Mouse (Mus musculus) left cerebral cortex, adult 8-10 months (tissue): ENCODE data around the gene Slc24a5. TPM values are rescaled to one million over a fixed set of nuclear protein-coding genes. Genes with fewer than 3 reads are reported as not detected.
"Not testable (repeated sequence)": the region's sequence is repeated elsewhere in the genome, so short reads cannot be mapped to it uniquely, and the experiment has no call there.

Experiments
- DNase-seq, 2 experiments: peaks; one replicate each; pipeline ENCODE4 v3.0.0; 2022; ENCODE audit warnings: low spot score in 2 of 2
- total RNA-seq, 4 experiments: library from RNA; stranded (reverse); gene quantifications; 2 replicates each; pipeline ENCODE4 v1.2.4; 2022

Slc24a5 gene
- total RNA-seq: under 1 TPM in 3 of 4 experiments, not detected in 1; 0.25 to 0.76 (median 0.42) TPM

- no peak for DNase-seq
Measured at GRCm38 (mm10) chr2:125067894-125068293, at the start of gene Slc24a5. Gene Slc24a5, plus strand, starts transcription at chr2:125068124.

DNA sequence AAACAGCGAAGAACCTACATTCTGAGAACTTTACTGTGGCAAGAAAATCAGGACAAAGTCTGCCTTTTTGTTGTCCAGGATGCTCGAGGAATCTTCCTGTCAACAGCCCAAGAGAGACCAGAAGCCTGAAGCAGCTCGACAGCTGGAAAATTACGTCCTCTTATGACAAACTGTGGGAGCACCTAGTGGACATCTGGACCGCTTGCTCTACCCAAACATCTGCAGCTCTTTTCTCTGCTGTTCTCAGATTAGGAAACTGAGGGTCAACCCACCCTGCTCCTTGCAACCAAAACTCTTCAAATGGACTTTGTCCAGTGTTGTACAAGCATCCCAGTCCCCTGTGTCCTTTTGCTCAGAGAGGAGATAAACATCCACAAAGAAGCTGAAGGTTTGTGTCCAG is 43.5 kb upstream of the Slc24a5 start:
- no peak for DNase-seq

DNA sequence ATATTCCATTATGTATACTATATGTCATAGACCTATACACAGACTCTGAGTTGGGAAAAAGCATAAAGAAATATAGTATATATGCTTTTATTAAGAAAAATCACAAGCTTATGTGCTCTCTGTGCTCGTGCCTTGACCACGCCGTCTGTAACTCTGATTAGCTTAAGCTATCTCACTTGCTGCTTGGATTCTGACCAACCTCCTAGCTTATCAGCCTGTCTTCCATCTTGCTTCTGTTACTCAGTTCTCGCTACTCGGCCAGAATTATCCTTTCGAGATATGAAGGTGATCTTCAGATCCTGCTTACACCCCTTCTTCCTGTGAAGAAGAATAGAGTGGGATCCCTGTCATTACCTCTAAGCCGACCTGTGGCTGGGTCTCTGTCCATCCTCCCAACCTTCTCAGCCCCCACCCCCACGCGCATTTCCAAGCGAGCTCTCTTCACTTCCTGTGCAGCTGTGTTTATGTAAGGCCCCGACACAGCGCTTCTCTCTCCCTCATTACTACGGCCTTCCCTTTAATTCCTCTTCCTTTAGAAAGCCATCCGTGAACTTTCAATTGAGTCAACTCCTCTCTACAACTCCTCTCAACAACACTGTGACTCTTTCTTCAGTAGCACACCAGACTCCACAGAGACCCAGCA is 41.4 kb upstream of the Slc24a5 start:
- DNase-seq: no peak

GRCm38 (mm10) chr2:125030591-125030990 is 37.3 kb upstream of the Slc24a5 start:
- DNase-seq: no peak

- no peak for DNase-seq
Measured at GRCm38 (mm10) chr2:125031111-125031510, 36.8 kb upstream of the Slc24a5 start.

- peak; percentile 6 to 27 for DNase-seq
Measured at GRCm38 (mm10) chr2:125031562-125032257, 36.2 kb upstream of the Slc24a5 start.

DNA sequence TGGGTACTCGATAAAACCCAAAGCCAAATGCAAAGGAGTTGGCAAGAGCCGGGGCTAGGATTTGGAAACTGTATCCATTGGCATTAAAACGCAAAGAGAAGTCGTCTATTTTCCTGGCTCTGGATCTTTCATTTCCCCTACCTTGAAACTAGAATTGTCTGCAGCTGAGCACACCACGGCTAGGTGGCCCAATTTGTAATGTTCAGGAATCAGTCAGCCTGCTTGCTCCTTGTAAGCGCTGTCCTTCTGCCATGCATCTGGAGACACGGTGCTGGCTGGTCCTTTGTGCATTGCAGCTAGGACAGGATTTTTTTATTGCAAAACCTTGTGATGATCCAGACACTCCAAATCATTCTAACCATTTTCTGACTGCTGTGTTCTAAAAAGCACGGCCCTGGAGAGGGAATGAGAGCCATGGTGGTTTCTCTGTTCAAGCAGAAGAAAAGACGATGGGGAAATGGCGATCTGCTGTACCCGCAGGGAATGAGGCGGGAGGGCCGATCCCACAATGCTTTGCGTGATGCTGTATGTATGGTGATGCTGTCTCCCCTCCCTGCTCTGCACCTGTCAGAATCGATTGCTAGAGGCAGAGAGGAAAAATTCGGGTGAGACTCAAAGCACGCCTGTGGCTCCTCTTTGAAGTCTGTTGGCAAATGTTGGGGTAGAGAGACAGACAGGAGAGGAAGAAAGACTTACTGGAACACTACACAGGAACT is 35.5 kb upstream of the Slc24a5 start:
- peak in 1 of 2 experiments; percentile 27 for DNase-seq

DNA sequence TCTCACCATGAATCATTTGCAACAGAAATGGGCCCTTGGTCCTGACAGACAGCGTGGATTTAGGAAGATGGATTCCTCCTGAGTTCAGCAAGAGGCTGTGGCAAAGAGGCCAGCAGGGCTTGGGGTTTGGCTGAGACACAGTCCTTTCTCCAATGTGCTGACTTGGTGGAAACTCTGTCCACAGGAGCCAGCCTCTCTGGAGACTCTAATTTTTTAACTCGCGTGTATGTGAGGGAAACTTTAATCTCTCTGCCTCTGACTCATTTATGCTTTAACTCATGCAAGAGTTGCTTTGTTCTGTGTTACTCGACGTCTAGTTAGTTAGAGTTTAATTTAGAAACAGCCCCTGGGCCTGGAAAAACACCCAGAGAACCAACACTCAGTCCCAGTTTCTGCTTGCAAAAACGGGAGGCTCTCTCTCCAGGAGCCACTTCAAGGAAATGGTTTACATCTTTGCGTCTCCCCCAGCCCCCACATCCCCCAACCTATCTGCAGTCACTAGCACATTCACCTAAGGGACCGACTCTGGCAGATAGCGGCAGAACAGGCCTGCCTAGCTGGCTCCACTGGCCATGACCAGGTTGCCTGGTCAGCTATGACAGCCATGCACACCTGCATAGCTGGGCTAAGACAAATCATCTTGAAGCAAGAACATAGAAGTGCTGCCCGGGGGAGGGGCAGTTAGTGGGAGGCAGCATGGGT is 34.7 kb upstream of the Slc24a5 start:
- DNase-seq: no peak

DNA sequence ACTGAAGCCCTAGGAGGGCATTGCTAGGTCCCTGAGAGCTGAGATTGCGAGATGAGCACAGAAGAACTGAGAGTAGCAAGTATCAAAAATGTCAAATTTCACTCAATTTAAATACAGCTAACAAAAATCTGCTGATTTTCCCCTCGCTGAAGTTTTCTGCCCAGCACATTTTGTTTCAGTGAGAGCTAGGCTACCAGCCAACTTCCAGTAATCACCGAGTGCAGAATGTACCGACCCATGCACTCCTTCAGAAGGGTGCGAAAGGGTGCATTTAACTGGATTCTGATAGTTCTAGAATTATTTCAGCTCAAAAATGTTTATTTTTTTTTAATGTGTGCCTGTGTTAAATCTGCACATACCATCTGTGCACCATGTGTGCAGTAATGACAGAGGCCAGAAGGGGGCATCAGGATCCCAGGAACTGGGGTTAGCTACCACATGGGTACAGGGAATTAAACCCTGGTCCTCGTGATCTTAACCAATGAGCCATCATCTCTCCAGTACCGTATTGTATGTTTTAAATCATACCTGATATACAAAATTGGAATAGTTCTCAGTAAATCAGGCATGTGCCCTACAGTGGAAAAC is 12.5 kb upstream of the Slc24a5 start:
- DNase-seq: no peak

DNA sequence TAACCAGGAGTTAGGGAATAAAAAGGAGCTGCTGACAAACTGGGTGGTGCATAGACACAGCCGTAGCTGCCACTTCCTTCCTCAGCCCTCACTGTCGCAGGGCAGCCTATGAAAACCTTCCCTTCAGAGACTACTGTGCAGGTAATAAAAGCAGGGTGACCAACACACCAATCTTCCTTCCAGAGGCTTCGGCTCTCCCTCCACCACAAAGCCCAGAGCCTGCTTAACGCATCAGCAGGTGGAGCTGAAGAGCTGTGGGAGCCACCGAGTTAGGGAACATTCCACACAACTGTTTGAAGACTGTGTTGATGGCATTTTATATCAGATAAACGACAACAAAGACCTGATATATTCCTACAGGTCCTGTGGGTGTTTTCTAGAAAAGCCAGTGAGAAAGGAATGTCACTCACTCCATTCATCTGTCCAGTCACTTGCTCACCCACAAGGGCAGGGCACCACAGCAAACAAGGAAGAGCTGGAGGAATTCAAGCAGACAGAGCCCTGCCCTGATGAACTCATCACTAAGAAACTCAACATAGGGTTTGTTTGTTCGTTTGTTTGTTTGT is 10.6 kb upstream of the Slc24a5 start:
- peak in 1 of 2 experiments; percentile 10 for DNase-seq

DNA sequence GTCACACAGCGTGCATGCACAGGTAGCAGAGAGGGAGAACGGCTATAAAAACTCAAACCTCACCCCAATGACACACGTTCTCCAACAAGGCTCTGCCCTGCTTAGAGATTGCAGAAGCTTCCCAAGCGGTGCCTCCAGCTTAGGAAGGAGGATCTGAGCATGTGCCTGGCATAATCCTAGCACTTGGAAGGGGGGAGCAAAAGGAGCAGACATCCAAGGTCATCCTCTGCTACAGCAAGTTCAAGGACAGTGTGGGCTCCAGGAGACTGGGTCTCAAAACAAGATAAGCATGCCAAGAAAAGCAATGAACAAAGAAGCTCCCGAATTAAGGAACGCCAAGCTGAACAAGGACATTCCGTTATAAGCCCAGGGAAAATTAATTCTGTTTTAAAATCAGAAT is 6.5 kb upstream of the Slc24a5 start:
- DNase-seq: no peak

DNA sequence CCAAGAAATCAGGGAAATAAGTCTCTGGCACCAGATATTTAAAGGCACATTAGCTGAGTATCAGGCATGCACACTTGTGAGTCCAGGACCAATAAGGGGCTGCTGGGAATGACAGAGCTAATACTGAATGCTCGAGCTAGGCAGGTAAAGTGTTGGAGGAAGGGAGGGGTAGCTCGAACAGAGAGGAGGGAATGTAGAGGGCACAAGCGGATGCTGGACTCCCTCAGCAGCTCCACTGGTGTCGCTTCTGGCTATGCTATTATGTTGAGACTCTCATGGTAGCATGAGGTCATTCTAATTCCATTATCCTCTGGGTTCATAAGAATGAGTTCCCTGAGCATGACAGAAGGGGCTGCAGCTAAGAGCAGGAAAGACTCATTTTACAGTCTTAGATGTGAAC is 5.0 kb upstream of the Slc24a5 start:
- no peak for DNase-seq

DNA sequence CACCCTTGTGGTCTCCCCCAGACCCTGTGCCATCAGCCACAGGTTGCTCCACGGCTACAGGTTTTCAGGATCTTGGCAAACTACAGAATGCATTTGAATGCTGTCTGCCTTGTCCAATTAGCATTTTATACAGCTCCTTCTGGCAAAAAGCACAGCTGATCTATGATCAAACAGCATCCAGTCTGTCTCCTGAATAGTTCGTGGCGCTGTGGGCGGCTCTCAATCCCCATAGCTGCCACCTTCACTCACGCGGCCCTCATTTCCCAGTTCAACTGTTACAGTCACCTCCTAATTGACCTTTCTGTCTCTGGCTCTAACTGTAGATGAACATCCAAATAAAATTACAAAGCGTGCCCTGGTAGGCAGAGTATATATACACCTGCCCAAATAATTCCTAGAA is 551 bp upstream of the Slc24a5 start:
- no peak for DNase-seq

DNA sequence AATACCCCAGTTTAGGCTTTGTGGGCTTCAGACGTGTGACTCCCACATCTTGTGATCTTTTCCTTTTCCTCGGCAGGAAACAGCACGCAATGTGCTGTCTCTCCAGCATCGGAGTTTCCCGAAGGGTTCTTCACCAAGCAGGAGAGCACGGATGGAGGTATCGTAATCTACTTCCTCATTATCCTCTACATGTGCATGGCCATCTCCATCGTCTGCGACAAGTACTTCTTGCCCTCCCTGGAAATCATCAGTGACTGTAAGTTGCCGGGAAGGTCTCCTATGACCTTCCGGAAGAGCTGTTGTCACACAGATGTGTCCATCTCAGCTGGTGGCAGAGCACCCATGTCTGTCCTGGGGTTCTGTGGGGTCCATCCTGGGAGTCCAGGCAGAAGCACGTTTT is 772 bp downstream of the Slc24a5 start:
- no peak for DNase-seq

DNA sequence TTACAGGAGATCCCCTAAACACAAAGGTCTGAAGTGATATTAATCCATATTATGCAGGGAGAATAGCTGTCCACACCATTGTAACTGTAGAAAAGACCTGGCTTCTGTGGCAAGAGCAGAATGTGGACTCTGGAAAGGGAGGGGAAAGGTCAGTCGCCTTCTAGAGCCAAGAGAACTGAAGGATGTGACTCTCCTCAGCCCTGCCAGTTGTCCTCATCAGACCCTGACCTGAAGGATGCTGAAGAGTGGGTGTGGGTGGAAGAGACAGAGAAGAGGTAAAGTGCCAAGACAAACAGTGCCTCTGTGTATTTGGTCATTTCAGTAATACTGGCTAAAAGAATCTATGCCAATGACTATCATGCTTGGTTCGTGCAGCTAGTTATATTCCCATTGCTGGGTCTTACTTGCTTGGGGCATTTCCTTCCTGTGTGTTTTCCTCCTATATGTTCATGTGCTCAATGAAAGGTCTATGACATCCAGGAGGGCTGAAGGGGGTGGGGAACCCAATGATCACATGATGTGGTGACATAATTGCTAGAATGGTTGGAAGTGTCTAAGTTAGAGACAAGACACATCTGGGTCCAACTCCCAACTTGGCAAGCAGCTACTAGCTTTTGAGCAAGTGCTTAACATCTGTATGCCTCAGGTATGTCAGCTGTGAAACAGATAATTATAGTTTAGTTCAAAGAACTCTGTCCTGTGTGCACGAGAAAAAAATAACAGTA is 5.3 kb downstream of the Slc24a5 start:
- DNase-seq: no peak

DNA sequence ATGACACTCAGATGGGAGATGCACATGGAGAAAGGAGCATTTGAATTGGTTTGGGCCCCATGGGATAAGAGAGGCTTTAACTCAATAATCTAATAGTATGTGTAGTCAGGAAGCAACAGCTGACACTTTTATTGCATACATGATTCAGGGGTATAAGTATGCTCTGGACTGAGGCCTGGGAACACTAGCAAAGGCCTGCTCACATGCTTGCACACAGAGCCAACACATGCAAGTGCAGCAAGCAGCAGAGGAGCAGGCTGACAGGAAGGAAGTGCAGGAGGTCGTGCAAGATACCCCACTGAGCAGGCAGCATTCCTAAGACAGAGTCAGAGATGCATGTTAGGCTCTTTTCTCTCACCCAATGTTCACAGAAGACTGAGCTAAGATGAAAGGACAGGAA is 16.0 kb downstream of the Slc24a5 start:
- DNase-seq: no peak

- no peak for DNase-seq
Measured at GRCm38 (mm10) chr2:125088757-125089156, 20.8 kb downstream of the Slc24a5 start.

DNA sequence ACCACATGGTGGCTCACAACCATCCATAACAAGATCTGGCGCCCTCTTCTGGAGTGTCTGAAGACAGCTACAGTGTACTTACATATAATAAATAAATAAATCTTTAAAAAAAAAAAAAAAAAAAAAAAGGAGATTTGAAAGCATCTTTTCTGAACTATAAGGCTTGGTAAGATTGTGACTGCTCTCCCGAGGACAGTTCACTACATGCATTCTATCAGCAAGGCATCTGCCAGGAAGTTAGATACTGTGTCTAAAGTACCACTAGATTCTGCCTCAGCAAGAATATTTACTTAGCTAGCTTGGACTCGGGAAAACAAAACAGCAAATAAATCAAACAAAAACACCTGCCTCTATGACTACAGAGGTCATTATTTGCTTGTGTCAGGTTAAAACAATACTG is 24.2 kb downstream of the Slc24a5 start:
- not testable (repeated sequence) for DNase-seq

GRCm38 (mm10) chr2:125104491-125104890 is 36.6 kb downstream of the Slc24a5 start:
- DNase-seq: not testable (repeated sequence)

DNA sequence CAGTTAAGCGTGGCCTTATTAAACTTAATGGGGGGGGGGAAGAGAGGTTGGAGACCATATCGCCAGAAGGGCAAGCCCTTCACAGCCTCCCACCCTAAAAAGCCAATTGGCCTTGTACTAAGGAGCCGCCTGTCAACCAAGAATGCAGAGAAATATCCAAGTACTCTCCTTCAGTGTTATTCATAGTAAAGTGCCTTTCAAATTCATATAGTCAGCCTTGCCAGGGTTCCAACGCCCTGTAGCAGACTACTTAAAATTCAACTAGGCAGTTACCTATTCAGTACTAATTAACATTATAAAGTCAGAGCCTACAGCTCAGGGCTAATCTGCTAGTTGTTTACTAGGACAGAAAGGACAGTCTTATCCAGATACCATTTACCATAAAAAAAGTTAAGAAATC is 38.6 kb downstream of the Slc24a5 start:
- DNase-seq: not testable (repeated sequence)
